Mouse (Mus musculus) skeletal muscle tissue, adult 2 months (tissue): ENCODE measurements around the gene Pabpc4.
A peak's percentile ranks its signal among the peaks of the same experiment; 100 is the strongest.

Source experiments
- DNase-seq: peaks from one replicate; pipeline ENCODE4 v3.0.0-alpha.2; 2012; ENCODE audit warnings: low read depth, low spot score

Gene Pabpc4

GRCm38 (mm10) chr4:123261721-123262401, at the start of gene Pabpc4:
Gene Pabpc4, plus strand, starts transcription at chr4:123262351.
- DNase-seq, result no peak

DNA sequence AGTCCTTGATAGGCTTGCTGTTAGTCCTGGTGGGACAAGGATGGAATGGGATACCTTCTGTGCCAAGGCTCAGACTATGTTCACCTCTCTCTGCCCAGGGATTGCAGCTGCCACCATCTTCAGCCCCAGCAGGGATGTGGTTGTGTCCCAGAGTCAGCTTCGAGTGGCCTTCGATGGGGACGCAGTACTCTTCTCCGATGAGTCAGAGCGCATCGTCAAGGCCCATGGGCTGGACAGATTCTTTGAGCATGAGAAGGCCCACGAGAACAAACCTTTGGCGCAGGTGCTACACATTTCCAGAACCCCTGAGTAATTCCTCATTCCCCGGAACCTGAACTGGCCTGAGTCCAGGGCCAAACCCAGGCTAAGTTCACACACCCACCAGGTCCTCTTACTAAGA, 48.2 kb upstream of the Pabpc4 start:
- DNase-seq, result no peak

GRCm38 (mm10) chr4:123215367-123215766, 46.8 kb upstream of the Pabpc4 start:
- DNase-seq, result no peak

DNA sequence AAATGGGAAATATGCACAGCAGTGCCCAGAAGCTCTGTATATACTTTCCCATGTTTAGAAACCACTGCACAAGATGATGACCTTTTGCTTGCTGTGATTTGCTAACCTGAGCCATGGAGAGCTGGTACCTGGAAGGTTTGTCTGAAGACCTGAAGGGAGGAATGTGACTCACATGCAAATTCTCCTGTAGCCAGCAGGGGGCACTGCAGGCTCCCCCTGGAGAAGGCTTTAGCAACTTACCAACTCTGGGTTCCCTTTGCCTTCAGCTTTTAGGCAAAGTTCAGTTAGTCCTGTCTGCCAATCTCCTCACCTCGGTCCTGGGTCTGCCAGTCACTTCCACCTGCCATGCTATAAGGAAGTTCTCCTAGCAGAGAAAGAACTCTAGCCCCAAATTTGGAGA, 45.4 kb upstream of the Pabpc4 start:
- peak; percentile 34 for DNase-seq

DNA sequence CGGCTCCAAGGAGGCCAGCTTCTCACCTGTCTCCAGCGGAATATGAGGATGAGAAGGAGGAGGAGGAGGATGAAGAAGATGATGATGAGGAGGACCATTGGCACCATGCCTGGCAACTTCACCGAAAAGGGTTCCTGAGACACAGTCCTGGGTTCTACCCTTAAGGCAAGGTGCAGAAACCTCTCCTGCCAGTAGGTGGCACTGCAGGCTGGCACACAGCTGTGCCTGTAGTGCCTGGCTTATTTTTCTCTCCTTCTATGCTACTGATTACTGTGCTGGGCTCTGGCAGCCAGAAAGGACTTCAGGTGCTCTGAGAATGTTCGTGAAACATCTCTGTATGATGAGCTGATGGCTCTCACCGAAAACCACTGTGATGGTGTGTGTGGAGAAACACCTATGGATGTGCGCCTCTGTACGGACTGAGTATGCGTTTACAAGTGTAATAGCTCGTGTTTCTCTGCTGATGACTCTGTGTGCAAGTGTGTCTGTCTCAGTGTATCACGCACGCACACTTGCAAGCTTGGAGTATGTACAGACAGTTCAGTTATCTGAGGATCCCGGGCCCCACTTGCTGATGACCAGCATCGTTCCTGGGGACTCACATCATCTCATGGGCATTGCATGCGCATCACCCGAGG, 42.3 kb upstream of the Pabpc4 start:
- DNase-seq, result peak; percentile 55

GRCm38 (mm10) chr4:123220637-123221036, 41.5 kb upstream of the Pabpc4 start:
- no peak for DNase-seq

DNA sequence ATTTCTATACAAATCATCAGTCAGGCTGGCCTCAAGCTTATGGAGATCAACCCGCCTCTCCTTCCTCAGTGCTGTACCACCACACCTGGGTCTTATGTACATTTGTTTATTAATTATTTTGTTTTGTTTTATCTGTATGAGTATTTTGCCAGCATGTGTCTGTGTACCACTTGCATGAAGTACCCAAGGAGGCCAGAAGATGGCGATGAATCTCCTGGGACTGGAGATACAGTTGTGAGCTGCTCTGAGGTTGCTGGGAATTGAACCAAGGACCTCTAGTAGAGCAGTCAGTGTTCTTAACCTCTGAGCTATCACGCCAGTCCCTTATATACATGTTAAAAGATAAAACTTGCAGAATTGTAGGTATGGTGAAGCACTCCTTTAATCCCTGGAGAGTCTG, 38.8 kb upstream of the Pabpc4 start:
- DNase-seq, result no peak

GRCm38 (mm10) chr4:123225718-123226403, 36.3 kb upstream of the Pabpc4 start:
- peak; percentile 80 for DNase-seq

DNA sequence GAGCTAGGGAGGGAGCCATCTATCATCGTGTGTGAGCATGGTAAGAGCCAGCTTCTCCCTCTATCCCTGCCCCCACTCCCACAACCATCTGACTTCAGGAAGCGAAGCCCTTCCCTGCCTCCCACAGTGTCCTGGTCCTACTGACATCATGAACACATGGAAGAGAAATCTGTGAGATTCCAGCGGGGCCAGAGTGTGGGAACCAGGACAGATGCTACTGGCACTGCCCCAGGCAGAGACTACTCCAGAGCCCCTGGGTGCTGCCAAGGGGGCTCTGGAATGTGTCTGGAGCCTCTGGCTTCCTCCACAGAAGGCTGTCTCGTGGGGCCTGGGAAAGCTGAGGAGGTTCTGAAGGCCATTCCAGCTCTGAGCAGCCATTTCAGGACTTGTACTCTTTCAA, 34.4 kb upstream of the Pabpc4 start:
- peak; percentile 74 for DNase-seq

DNA sequence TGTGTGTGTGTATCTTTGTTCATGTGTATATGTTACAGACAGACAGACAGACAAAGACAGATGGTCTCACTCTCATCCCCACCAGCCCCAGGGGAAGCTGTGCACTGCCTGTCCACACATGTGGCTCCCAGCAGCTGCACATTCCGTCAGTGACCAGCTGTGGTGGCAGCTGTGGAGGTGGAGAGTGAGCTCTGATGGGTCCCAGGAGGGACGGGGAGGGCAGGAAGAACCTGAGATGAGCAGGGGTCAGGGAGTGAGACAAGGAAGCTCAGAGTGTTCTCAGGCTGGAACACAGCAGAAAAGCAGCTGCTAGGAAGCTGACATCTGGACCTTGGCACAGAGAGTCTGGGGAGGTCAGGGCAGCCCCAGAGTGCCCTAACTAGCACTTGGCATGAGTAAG, 33.9 kb upstream of the Pabpc4 start:
- peak; percentile 80 for DNase-seq

DNA sequence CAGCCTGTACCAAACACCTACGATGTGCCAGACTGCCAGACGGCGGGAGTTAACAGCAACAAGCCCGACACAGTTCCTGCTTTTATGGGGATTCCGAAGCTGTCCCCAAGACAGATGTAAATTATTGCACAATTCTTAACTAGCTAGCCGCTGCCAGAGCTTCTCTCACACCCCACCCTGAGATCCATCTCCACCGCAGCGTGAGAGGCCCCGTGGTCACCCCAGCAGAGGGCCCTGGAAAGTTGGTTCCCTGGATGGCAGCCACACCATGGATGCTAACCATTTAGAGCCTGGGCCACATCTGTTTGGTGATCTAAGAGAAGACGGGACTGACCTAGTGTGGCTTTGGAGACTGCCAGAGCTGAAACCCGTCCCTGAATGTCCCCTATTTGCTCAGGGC, 33.0 kb upstream of the Pabpc4 start:
- no peak for DNase-seq

DNA sequence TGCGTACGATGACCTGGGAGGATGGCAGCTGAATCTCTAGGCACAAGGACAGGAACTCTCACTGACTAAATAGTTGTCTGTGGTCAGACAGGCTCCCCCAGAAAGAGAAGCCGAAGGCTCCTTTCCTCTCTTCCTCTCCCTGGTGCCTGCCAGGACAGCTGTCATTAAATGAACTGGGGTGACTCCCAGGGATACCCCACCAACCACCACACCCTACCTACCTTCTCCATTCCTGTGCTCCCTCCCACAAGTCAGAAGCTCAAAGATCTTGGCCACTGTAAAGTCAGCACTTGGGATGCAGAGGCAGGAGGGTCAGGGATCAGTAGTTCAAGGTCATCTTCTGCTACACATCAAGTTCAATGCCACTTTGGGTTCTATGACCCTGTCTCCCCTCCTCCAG, 29.3 kb upstream of the Pabpc4 start:
- DNase-seq, result no peak

DNA sequence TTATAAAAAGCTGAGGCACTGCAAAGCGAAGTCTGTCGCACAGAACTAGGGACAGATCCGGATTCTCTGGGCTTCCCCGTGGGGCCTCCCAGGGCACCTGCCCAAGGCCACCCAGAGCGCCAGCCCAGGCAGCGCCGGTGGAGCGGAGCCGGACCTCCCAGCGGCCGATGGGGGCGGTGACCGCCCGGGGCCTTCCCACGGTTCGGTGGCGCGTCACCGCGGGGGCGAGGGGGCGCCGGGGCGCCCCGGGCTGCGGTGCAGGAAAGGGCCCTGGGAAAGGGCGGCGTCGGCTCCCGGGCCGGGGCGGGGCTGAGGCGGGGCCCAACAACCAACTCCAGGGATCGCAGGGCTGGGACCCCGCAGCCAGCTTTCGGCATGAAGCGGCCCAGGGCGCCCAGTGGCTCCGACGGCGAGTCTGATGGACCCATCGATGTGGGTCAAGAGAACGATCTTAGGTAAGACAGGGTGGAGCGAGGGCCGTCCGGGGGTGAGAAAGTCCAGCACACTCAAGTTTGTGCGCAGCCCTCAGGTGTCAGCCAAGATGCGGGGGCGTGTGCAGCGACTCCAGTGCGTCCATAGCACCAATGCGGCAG, 28.6 kb upstream of the Pabpc4 start, which contains the start of gene Heyl:
Gene Heyl (plus strand): TSS at position 65 of the 593 bp plus-strand sequence.
- DNase-seq, result no peak

DNA sequence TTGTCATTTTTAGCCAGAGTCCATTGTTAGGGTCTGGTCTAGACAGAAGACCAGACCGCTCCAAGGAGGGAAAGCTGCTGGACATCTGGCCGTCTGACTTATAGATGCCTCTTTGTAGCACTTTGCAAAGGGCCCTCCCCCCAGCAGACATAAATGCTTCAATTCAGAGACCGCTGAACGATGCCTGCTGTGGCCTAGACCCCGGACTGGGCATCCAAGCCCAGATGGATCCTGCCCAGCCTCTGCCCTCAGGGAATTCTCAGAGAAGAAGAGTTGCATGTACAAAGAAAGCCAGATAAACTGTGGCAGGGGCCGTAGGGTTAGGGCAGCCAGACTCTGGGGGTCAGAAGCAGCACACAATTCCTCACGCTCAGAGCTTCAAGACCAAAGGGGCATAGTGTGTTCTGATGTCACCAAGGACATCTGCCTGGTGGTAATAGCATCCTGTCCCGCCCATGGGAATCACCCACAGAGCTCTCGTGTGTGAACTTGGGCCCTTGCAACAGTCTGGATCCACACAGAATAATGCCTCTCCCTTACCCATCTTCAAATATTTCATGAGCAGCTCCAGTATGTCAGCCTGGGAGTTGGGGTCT, 26.2 kb upstream of the Pabpc4 start:
- DNase-seq, result no peak

- no peak for DNase-seq
These were observed 25.6 kb upstream of the Pabpc4 start for GRCm38 (mm10) chr4:123236431-123237031.

DNA sequence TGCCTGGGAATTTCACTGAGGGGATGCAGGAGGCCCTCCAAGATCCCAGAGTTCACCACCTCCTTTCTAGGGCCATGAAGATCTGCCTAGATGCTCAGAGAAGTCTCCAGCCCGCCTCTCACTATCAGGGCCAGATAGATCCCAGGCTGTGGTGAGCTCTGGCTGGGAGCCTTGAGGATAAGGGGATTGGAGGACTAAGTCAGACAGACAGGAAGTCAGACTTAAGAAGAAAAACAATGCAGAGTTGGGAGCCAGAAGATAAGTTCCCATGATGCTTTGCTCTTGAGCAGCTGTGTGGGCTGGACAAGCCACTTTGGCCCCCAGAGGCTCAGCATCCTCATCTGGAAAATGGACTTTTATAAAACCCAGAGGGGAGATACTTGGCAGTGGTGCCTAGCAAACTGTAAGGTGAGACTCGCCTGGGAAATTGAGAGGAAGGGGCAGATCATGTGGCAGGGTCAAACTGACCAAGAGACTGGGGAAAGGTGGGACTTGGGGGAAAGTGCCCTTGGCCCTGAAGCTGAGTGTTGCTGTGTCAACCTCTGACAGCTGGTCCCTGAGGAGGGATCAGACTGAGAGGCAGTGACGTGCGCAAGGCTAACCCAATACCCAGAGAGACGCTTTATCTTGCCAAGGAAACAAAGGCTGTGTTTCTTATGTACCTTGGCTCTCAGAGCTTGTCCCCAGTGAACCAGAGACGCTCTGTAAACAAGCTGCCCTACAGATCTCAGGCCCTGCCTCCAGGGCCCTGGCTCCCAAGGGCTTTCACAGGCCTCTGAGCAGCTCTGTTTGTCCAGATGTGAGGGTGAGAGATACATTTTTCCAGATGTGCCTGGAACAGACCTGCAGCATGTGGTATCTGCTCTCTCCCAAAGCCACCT, 24.5 kb upstream of the Pabpc4 start:
- DNase-seq, result peak; percentile 62

GRCm38 (mm10) chr4:123239361-123240203, 22.6 kb upstream of the Pabpc4 start:
- DNase-seq, result peak; percentile 78

DNA sequence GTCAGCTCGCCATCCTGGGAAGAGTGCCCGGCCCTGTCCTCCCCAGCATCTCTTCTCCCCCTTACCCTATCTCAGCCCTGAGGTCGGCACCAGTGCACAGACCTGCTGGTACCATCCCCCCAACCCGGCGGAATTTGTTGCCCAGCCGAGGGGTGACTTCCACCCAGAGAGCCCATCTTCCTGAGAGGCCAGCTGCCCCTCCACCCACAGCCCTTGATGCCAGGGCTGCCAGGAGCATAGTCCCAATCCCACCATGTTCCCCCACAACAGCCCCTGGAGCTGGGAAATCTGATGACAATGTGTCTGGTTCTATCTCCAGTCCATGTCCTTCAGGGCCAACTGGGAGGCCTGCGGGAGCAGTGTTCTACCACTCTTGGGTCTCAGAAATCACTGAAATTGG, 15.9 kb upstream of the Pabpc4 start:
- DNase-seq, result no peak

DNA sequence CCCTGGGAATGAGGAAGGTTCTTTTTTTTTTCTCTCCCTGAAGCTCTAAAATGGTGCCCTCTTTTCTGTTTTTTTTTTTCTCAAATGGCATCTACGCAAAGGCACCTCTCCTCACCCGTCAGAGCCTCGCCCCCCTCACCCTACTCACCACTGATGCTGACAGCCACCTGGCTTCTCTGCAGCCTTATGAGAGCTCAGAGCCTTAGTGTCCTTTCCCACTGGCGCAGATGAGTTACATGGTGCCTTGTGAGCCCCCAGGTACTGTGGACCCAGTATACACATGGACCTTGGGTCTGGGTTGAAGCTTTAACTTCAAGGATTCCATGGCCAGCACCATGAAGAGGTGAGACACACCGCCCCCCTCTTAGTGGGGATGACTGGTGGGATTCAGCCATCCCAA, 15.5 kb upstream of the Pabpc4 start:
- no peak for DNase-seq
